Mouse (Mus musculus): ENCODE measurements around the gene Ppp1r32.

Gene Ppp1r32

GRCm38 (mm10) chr19:10457484-10457800 lies 25.3 kb downstream of the Ppp1r32 start:
- peak; percentile 80 for DNase-seq (ENCODE audit: low spot score)

GRCm38 (mm10) chr19:10456752-10457483 lies 25.8 kb downstream of the Ppp1r32 start, which contains the start of gene Lrrc10b:
TSS of gene Lrrc10b (minus strand) at chr19:10457473.
- peak; percentile 70 for DNase-seq (ENCODE audit: low spot score)

- no peak for DNase-seq (ENCODE audit: low spot score)
Measured at GRCm38 (mm10) chr19:10455437-10455806, 27.3 kb downstream of the Ppp1r32 start.

GRCm38 (mm10) chr19:10454718-10455436 lies 27.9 kb downstream of the Ppp1r32 start:
- no peak for DNase-seq (ENCODE audit: low spot score)

- DNase-seq (ENCODE audit: low spot score) = peak; percentile 78
Measured at GRCm38 (mm10) chr19:10449708-10450107, 33.0 kb downstream of the Ppp1r32 start.

- no peak for DNase-seq (ENCODE audit: low spot score)
Measured at GRCm38 (mm10) chr19:10449190-10449589, 33.5 kb downstream of the Ppp1r32 start.

GRCm38 (mm10) chr19:10448275-10448674 lies 34.5 kb downstream of the Ppp1r32 start:
- no peak for DNase-seq (ENCODE audit: low spot score)

- no peak for DNase-seq (ENCODE audit: low spot score)
Measured at GRCm38 (mm10) chr19:10444685-10445369, 37.9 kb downstream of the Ppp1r32 start.

GRCm38 (mm10) chr19:10437521-10437920 lies 45.2 kb downstream of the Ppp1r32 start:
- no peak for DNase-seq (ENCODE audit: low spot score)

- DNase-seq (ENCODE audit: low spot score) = no peak
Measured at GRCm38 (mm10) chr19:10436726-10437125, 46.0 kb downstream of the Ppp1r32 start.

- peak; percentile 75 for DNase-seq (ENCODE audit: low spot score)
Measured at GRCm38 (mm10) chr19:10435908-10436307, 46.8 kb downstream of the Ppp1r32 start.

- DNase-seq (ENCODE audit: low spot score) = no peak
Measured at GRCm38 (mm10) chr19:10434927-10435326, 47.8 kb downstream of the Ppp1r32 start.

GRCm38 (mm10) chr19:10433879-10434540 lies 48.7 kb downstream of the Ppp1r32 start:
- no peak for DNase-seq (ENCODE audit: low spot score)

- no peak for DNase-seq (ENCODE audit: low spot score)
Measured at GRCm38 (mm10) chr19:10433225-10433624, 49.5 kb downstream of the Ppp1r32 start.

GRCm38 (mm10) chr19:10431841-10432240 lies 50.9 kb downstream of the Ppp1r32 start:
- no peak for DNase-seq (ENCODE audit: low spot score)

- no peak for DNase-seq (ENCODE audit: low spot score)
Measured at GRCm38 (mm10) chr19:10431410-10431809, 51.3 kb downstream of the Ppp1r32 start.

GRCm38 (mm10) chr19:10429371-10429770 lies 53.4 kb downstream of the Ppp1r32 start:
- no peak for DNase-seq (ENCODE audit: low spot score)

GRCm38 (mm10) chr19:10427431-10427830 lies 55.3 kb downstream of the Ppp1r32 start:
- DNase-seq (ENCODE audit: low spot score) = no peak

GRCm38 (mm10) chr19:10426793-10427192 lies 55.9 kb downstream of the Ppp1r32 start:
- DNase-seq (ENCODE audit: low spot score) = peak; percentile 81

GRCm38 (mm10) chr19:10426312-10426711 lies 56.4 kb downstream of the Ppp1r32 start:
- no peak for DNase-seq (ENCODE audit: low spot score)

GRCm38 (mm10) chr19:10425484-10426270 lies 57.1 kb downstream of the Ppp1r32 start:
- DNase-seq (ENCODE audit: low spot score) = no peak

GRCm38 (mm10) chr19:10424751-10425150 lies 58.0 kb downstream of the Ppp1r32 start:
- no peak for DNase-seq (ENCODE audit: low spot score)
